Mouse (Mus musculus) heart, adult 8-10 months (tissue): ENCODE measurements around the gene H2al1e. TPM values are rescaled to one million over a fixed set of nuclear protein-coding genes. Genes with fewer than 3 reads are reported as not detected.
"Not testable (repeated sequence)": the region's sequence is repeated elsewhere in the genome, so short reads cannot be mapped to it uniquely, and the experiment has no call there.

Experiments
- DNase-seq: peaks from one replicate; pipeline ENCODE4 v3.0.0; 2022; ENCODE audit warnings: low spot score
- total RNA-seq, 4 experiments: library from RNA; stranded (reverse); gene quantifications; 2 replicates each; pipeline ENCODE4 v1.2.4; 2022

Gene H2al1e
- not detected for total RNA-seq

DNA sequence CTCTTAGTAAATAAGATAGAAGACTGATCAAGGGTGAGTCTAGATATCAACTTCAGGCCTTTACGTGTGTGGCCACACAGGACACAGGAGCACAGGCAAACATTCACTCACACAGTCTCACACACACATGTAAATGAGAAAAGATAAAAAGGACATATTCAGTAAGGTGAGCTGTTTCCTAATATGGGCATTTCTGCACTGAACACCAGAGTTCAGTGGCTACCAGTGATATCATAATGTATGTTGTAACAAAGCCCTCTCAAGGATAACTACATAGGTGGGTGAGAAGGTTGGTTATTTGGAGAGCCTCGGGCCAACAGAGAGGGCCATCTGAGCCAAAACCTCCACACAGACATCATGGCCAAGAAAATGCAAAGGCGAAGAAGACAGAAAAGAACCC is at the start of gene H2al1e:
H2al1e (plus strand) TSS at position 301 of the 400 bp plus-strand sequence.
- DNase-seq: not testable (repeated sequence)

DNA sequence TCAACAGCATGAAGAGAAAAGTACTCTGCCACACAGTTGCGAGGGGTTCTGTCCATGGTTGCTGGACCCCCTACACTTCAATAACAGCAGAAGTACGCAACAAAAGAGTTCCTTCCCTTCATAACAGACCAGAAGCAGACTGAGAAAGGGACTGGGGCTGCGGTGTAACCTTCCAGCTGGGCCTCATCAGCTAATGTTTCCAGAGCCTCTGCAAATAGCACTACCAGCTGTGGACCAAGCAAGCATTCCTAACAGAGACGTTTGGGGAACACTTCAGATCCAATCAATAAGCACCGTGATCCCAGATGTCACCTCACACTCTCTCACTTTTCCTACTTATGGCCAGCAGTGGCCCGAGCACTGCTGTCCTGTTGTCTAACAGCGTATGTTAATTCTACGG is 46.8 kb upstream of the H2al1e start:
- DNase-seq: no peak

DNA sequence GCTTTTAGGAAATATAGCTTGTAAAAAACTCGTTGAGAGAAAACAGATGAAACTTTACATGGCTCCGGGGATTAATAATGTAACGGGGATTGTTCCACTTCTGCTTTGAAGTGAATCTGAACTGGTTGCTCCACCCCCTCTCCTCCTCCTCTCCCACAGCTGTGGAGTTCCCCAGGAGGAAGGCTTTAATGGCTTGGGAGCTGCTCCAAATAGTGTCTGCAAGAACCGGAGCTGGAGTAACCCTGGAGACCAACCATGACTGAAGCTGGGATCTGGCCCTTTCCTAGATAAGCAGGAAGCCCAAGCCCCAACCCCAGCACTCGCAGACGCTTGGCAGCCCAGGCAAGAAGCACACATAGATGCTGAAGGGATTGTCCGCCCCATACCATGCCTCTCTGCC is 43.9 kb upstream of the H2al1e start:
- peak; percentile 29 for DNase-seq

DNA sequence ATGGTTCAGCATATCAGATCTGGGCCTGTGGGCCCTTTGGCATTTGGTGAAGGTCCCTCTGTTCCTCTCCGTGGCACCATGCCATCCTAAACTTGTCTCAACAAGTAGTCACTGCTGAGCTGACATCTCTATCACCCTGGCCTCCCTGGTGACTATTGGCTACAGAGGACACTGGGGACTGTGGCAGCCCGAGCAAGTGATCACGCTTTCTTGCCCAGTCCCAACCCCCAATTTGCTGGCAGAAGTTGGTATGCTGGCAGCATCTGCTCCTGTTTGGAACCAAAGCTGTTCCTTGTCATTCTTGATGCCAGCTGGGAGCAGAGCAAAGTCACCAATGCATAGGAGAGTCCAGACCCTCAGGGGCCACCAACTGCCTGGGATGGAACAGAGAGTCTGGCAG is 42.7 kb upstream of the H2al1e start:
- DNase-seq: no peak

DNA sequence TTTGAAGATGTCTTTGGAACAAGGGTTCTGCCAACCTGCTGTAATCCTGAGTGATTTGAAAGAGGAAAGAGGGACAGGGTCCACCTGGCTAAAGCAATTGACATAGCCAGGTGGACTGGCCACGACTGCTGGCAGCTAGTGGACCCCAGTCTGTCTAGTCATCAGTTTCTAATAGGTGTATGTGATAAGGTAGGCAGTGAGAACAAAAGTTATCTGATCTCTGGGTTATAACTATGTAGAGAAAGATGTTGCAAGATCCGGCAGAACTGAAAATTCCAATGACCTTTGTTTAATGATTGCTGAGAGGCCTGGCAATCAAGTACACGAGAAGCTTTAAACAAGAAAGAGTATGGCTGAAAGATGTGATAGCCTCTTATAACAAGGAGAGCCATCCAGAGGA is 38.5 kb upstream of the H2al1e start:
- DNase-seq: no peak

DNA sequence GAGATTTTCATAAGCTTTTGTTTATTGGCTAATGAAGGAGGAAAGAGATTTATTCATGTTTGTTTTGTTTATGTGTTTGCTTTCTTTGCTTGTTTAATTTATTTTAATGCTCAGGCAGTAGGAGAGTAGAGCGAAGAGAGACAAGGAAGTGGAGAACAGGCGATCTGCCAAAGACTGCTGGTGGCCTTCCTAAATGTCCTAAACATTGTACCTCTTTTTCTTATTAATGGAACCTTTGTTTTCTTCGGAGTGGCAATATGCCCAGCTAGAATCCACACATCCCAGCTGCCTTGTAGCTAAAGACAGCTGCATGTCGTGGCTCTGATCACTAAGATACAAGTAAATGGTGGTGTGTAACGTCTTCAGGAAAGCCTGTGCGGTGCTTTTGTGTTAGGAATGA is 34.7 kb upstream of the H2al1e start:
- DNase-seq: no peak

DNA sequence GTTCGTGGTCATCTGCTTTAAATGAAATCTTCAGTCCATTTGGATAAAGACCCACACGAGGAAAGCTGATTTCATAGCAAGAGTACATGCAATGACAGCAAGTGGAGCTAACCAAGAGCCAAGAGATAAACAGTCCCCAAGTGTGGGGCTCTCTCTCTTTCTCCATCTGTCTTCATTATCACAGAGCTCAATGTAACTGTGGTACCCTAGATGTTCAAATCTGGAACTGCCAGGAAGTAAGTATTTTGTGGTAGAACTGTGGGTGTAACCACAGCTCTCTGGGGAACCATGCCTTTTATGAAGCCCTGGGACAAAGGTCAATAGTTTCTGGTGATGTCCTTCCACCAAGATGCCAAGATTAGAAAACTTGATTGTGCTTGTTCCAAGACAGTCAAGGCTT is 31.0 kb upstream of the H2al1e start:
- DNase-seq: no peak

DNA sequence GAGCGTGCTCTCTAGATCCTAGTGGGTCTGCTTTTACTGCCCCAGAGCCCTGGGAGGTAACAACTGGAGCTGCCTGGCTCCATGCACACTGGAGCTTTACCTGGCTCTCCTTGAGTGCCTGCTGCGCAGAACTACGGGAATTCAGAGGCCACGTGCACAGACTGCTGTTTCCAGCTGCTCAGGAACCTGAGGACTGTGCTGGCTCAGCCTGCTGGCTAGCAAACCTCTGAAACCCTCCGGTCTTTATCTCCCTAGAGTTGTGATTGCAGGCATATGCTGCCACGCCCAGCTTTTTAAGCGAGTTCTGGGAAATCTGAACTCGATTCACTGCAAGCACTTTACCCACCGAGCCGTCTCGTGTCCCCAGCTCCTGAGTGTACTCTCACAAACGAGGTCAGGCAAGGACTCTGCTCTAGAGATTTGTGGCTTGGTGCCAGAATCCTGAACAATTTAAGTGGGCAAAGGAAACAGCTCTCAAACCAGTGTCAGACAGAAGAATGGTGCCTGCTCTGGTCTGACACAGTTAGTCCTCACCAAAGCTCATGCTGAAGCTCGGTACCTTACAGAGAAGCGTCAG is 23.3 kb upstream of the H2al1e start:
- peak; percentile 7 for DNase-seq

DNA sequence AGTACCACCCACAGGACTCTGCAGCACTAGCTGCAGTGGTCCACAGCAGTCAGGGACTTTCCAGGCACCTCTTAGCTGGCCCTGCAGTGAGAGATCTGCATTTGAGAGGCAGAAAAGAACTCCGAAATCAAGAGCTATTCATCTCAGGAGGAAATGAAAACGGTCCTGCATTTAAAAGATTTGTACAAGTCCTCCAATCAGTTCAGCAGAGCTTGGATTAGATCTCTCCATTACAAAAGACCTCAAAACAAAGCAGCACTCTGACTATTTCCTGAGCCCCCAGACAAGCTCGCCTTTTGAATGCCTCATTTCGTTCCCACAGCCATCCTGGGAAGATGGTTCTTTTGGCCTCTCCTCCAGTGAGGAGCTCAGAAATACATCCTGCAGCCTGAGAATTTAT is 22.5 kb upstream of the H2al1e start:
- no peak for DNase-seq

DNA sequence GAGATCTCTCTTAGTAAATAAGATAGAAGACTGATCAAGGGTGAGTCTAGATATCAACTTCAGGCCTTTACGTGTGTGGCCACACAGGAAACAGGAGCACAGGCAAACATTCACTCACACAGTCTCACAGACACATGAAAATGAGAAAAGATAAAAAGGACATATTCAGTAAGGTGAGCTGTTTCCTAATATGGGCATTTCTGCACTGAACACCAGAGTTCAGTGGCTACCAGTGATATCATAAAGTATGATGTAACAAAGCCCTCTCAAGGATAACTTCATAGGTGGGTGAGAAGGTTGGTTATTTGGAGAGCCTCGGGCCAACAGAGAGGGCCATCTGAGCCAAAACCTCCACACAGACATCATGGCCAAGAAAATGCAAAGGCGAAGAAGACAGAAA is 12.8 kb upstream of the H2al1e start, which contains the start of gene H2al1a:
H2al1a (plus strand) TSS at position 301 of the 400 bp plus-strand sequence.
- DNase-seq: not testable (repeated sequence)

DNA sequence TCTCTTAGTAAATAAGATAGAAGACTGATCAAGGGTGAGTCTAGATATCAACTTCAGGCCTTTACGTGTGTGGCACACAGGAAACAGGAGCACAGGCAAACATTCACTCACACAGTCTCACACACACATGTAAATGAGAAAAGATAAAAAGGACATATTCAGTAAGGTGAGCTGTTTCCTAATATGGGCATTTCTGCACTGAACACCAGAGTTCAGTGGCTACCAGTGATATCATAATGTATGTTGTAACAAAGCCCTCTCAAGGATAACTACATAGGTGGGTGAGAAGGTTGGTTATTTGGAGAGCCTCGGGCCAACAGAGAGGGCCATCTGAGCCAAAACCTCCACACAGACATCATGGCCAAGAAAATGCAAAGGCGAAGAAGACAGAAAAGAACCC is 9.6 kb upstream of the H2al1e start, which contains the start of gene H2al1b:
H2al1b (plus strand) TSS at position 301 of the 400 bp plus-strand sequence.
- not testable (repeated sequence) for DNase-seq

DNA sequence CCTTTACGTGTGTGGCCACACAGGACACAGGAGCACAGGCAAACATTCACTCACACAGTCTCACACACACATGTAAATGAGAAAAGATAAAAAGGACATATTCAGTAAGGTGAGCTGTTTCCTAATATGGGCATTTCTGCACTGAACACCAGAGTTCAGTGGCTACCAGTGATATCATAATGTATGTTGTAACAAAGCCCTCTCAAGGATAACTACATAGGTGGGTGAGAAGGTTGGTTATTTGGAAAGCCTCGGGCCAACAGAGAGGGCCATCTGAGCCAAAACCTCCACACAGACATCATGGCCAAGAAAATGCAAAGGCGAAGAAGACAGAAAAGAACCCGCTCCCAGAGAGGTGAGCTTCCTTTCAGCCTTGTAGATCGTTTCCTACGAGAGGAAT is 6.4 kb upstream of the H2al1e start, which contains the start of gene H2al1c:
H2al1c (plus strand) TSS at position 301 of the 400 bp plus-strand sequence.
- DNase-seq: not testable (repeated sequence)

DNA sequence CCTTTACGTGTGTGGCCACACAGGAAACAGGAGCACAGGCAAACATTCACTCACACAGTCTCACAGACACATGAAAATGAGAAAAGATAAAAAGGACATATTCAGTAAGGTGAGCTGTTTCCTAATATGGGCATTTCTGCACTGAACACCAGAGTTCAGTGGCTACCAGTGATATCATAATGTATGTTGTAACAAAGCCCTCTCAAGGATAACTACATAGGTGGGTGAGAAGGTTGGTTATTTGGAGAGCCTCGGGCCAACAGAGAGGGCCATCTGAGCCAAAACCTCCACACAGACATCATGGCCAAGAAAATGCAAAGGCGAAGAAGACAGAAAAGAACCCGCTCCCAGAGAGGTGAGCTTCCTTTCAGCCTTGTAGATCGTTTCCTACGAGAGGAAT is 3.2 kb upstream of the H2al1e start, which contains the start of gene H2al1d:
H2al1d (plus strand) TSS at position 301 of the 400 bp plus-strand sequence.
- DNase-seq: not testable (repeated sequence)

DNA sequence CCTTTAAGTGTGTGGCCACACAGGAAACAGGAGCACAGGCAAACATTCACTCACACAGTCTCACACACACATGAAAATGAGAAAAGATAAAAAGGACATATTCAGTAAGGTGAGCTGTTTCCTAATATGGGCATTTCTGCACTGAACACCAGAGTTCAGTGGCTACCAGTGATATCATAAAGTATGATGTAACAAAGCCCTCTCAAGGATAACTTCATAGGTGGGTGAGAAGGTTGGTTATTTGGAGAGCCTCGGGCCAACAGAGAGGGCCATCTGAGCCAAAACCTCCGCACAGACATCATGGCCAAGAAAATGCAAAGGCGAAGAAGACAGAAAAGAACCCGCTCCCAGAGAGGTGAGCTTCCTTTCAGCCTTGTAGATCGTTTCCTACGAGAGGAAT is 3.1 kb downstream of the H2al1e start, which contains the start of gene H2al1f:
H2al1f (plus strand) TSS at position 301 of the 400 bp plus-strand sequence.
- DNase-seq: not testable (repeated sequence)

DNA sequence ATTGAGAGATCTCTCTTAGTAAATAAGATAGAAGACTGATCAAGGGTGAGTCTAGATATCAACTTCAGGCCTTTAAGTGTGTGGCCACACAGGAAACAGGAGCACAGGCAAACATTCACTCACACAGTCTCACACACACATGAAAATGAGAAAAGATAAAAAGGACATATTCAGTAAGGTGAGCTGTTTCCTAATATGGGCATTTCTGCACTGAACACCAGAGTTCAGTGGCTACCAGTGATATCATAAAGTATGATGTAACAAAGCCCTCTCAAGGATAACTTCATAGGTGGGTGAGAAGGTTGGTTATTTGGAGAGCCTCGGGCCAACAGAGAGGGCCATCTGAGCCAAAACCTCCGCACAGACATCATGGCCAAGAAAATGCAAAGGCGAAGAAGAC is 6.2 kb downstream of the H2al1e start, which contains the start of gene H2al1g:
H2al1g (plus strand) TSS at position 301 of the 400 bp plus-strand sequence.
- DNase-seq: not testable (repeated sequence)

DNA sequence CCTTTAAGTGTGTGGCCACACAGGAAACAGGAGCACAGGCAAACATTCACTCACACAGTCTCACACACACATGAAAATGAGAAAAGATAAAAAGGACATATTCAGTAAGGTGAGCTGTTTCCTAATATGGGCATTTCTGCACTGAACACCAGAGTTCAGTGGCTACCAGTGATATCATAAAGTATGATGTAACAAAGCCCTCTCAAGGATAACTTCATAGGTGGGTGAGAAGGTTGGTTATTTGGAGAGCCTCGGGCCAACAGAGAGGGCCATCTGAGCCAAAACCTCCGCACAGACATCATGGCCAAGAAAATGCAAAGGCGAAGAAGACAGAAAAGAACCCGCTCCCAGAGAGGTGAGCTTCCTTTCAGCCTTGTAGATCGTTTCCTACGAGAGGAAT is 9.5 kb downstream of the H2al1e start, which contains the start of gene H2al1h:
H2al1h (plus strand) TSS at position 301 of the 400 bp plus-strand sequence.
- not testable (repeated sequence) for DNase-seq

DNA sequence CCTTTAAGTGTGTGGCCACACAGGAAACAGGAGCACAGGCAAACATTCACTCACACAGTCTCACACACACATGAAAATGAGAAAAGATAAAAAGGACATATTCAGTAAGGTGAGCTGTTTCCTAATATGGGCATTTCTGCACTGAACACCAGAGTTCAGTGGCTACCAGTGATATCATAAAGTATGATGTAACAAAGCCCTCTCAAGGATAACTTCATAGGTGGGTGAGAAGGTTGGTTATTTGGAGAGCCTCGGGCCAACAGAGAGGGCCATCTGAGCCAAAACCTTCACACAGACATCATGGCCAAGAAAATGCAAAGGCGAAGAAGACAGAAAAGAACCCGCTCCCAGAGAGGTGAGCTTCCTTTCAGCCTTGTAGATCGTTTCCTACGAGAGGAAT is 12.6 kb downstream of the H2al1e start, which contains the start of gene H2al1i:
H2al1i (plus strand) TSS at position 301 of the 400 bp plus-strand sequence.
- DNase-seq: not testable (repeated sequence)

DNA sequence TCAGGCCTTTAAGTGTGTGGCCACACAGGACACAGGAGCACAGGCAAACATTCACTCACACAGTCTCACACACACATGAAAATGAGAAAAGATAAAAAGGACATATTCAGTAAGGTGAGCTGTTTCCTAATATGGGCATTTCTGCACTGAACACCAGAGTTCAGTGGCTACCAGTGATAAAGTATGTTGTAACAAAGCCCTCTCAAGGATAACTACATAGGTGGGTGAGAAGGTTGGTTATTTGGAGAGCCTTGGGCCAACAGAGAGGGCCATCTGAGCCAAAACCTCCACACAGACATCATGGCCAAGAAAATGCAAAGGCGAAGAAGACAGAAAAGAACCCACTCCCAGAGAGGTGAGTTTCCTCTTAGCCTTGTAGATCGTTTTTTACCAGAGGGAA is 15.8 kb downstream of the H2al1e start, which contains the start of gene H2al1j:
H2al1j (plus strand) TSS at position 301 of the 400 bp plus-strand sequence.
- DNase-seq: not testable (repeated sequence)

DNA sequence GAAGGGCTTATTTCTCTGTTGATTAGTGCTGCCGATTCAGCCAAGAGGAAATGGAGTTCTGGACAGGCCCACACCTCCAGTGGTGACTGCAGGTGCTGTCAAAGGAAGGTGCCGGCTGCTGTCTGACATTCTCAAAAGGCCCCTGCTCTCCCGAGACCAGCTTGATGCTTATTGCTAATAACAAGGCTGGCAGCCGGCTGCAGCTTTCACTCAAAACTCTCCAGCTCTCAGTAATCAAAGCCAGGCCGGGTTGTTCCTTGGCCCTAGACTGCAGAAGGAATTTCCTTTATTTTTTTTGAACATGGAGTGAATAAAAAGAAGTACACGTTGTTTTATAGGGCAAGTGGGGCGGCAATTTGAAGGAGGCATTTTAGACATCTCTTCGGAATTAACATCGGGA is 34.0 kb downstream of the H2al1e start:
- DNase-seq: no peak

DNA sequence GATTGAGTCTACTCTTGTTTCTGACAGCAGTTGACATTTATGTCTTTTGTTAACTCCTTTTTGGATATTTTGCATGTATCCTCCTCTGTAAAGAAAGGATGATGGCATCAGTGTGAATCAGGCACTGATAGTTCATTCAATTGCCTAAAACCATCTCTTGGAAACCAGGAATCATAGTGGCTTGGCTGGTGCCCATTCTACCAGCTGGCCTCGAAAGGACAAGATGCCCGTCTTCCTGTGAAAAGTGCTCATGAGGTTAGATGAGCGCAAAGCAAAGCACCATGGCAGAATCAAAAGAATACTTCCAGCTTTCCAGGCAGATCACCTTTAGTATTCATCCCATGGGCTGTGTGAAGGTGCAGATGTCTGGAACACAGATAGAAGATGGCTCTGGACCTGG is 35.0 kb downstream of the H2al1e start:
- DNase-seq: no peak

DNA sequence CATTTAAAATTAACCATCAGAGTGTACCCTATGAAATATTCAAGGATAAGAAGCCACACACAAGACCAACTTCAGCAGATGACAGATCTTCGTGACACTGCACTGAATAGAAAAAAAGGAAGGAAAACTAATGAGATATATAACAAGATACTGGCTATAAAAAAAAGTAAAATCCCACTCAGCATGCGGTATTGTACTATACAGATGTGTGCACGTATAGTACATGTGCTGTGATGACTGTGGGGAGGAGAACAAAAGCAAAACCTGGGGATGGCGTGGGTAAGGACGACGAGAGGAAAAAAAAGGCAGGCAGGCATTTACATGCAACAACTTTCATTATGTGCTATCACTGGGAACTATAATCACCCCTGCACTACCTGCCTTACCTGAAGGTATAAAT is 49.1 kb downstream of the H2al1e start:
- no peak for DNase-seq

DNA sequence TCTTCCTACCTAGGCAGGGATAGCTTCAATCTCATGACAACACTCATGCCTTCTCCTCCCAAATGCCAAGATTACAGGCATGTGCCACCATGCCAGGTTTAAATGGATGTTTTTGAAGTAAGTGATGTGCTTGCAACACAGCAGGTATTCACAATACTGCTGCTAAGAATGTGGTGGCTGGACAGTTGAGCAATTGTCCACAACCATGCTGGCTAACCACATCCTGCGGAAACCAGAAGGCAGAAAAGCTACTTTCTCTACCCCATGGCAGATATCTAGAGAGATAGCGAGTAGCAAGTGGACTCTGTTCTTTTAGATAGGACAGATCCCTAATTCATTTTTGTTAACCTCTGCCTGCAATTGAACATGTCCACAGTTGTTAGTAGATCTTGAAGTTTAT is 49.5 kb downstream of the H2al1e start:
- DNase-seq: no peak
